Mouse (Mus musculus) midbrain, embryonic 13.5 days (tissue): ENCODE results near the gene Map3k1. TPM values are rescaled to one million over a fixed set of nuclear protein-coding genes. Genes with fewer than 3 reads are reported as not detected.
A peak's percentile ranks its signal among the peaks of the same experiment; 100 is the strongest.

Experiments used
- ATAC-seq: fragments of 200-750 bp; cut with Nextera tagmentation; 2 replicates; pipeline ENCODE4 v1.8.0; 2017; ENCODE audit warnings: mild to moderate bottlenecking, moderate TSS enrichment, moderate library complexity
- H3K27ac ChIP-seq: fragments of 300-500 bp; sonication (generic); 2 replicates; pipeline ENCODE4 v1.5.1; 2015; ENCODE audit warnings: inconsistent platforms, mild to moderate bottlenecking, moderate library complexity
- H3K27me3 ChIP-seq: fragments of 300-500 bp; sonication (generic); 2 replicates; pipeline ENCODE4 v1.6.1; 2015; ENCODE audit warnings: mild to moderate bottlenecking, inconsistent platforms
- H3K36me3 ChIP-seq: fragments of 300-500 bp; sonication (generic); 2 replicates; pipeline ENCODE4 v1.6.1; 2015; ENCODE audit warnings: mild to moderate bottlenecking, inconsistent platforms
- H3K4me1 ChIP-seq: fragments of 300-500 bp; sonication (generic); replicated peaks from 2 replicates; pipeline ENCODE4 v1.6.1; 2015; ENCODE audit warnings: inconsistent platforms
- H3K4me2 ChIP-seq: fragments of 300-500 bp; sonication (generic); replicated peaks from 2 replicates; pipeline ENCODE4 v1.6.1; 2015; ENCODE audit warnings: moderate library complexity, mild to moderate bottlenecking, inconsistent platforms
- H3K4me3 ChIP-seq: fragments of 300-500 bp; sonication (generic); replicated peaks from 2 replicates; pipeline ENCODE4 v1.5.1; 2015; ENCODE audit warnings: mild to moderate bottlenecking, inconsistent platforms
- H3K9ac ChIP-seq: fragments of 300-500 bp; sonication (generic); replicated peaks from 2 replicates; pipeline ENCODE4 v1.6.1; 2015; ENCODE audit warnings: mild to moderate bottlenecking, inconsistent platforms
- H3K9me3 ChIP-seq: fragments of 300-500 bp; sonication (generic); 2 replicates; pipeline ENCODE4 v1.6.1; 2016; ENCODE audit warnings: mild to moderate bottlenecking, inconsistent platforms
- WGBS: fragments of 180-500 bp; shearing (Covaris S2); methylation state at CpG from one replicate; pipeline ENCODE4 v1.1.7; 2015; 5-methylcytosine and 5-hydroxymethylcytosine counted together
- polyA plus RNA-seq: library from polyadenylated mRNA; unstranded; fragments of >200 nt; fragmentation: Nextera tagmentation; extraction: Ambion mirVana; gene quantifications from 2 replicates; pipeline ENCODE4 v1.2.1, GENCODE M21; 2015

Gene Map3k1
- polyA plus RNA-seq, 1 experiment from 2014 or later = 12.0 TPM

- no peak for ATAC-seq
- Histone ChIP-seq H3K27me3 (no peaks in the 10 kb centered on the region), H3K27ac (no peak overlapping the region), H3K36me3 (no peaks in the 10 kb centered on the region), H3K4me3 (no peak overlapping the region), H3K4me2 (no peak overlapping the region), H3K9me3 (no peaks in the 10 kb centered on the region), H3K4me1 (no peaks in the 10 kb centered on the region), H3K9ac (no peak overlapping the region)
- 75% methylated on average over 4 of the region's 4 CpGs for WGBS
These were observed 15.4 kb upstream of the Map3k1 start for GRCm38 (mm10) chr13:111824178-111824577.

- Histone ChIP-seq H3K4me2 (no peak overlapping the region), H3K4me3 (no peak overlapping the region), H3K36me3 (no peaks in the 10 kb centered on the region), H3K27ac (no peak overlapping the region), H3K9me3 (no peaks in the 10 kb centered on the region), H3K27me3 (no peaks in the 10 kb centered on the region), H3K9ac (no peak overlapping the region), H3K4me1 (no peaks in the 10 kb centered on the region)
- 90% methylated on average over 7 of the region's 7 CpGs for WGBS
- ATAC-seq = no peak
These were observed 13.1 kb upstream of the Map3k1 start for GRCm38 (mm10) chr13:111821727-111822375.

GRCm38 (mm10) chr13:111819618-111820385 is 11.0 kb upstream of the Map3k1 start:
- Histone ChIP-seq H3K9me3 (no peaks in the 10 kb centered on the region), H3K9ac (no peak overlapping the region), H3K27ac (no peak overlapping the region), H3K4me2 (no peak overlapping the region), H3K4me3 (no peak overlapping the region), H3K27me3 (no peaks in the 10 kb centered on the region), H3K36me3 (no peaks in the 10 kb centered on the region), H3K4me1 (no peaks in the 10 kb centered on the region)
- ATAC-seq = no peak
- WGBS = 63% methylated on average over 9 of the region's 9 CpGs

GRCm38 (mm10) chr13:111819106-111819505 is 10.3 kb upstream of the Map3k1 start:
- no peak overlapping the region for H3K27ac ChIP-seq
- no peaks in the 10 kb centered on the region for H3K36me3 ChIP-seq
- no peaks in the 10 kb centered on the region for H3K4me1 ChIP-seq
- no peak overlapping the region for H3K4me2 ChIP-seq
- no peak overlapping the region for H3K4me3 ChIP-seq
- WGBS = 91% methylated on average over 4 of the region's 4 CpGs
- no peak overlapping the region for H3K9ac ChIP-seq
- H3K27me3 ChIP-seq = no peaks in the 10 kb centered on the region
- no peaks in the 10 kb centered on the region for H3K9me3 ChIP-seq
- ATAC-seq = no peak

- H3K4me1 ChIP-seq = no peaks in the 10 kb centered on the region
- no peak overlapping the region for H3K9ac ChIP-seq
- WGBS = 90% methylated on average over 15 of the region's 15 CpGs
- H3K9me3 ChIP-seq = no peaks in the 10 kb centered on the region
- H3K27ac ChIP-seq = no peak overlapping the region
- no peak overlapping the region for H3K4me2 ChIP-seq
- no peak overlapping the region for H3K4me3 ChIP-seq
- ATAC-seq = 0 out of 2 replicates have a peak, but pooled peaks have one; percentile 45
- H3K36me3 ChIP-seq = no peaks in the 10 kb centered on the region
- H3K27me3 ChIP-seq = no peaks in the 10 kb centered on the region
These were observed 9.6 kb upstream of the Map3k1 start for GRCm38 (mm10) chr13:111818216-111818903.

GRCm38 (mm10) chr13:111817773-111818172 is 9.0 kb upstream of the Map3k1 start:
- H3K27ac ChIP-seq = no peak overlapping the region
- no peaks in the 10 kb centered on the region for H3K36me3 ChIP-seq
- no peaks in the 10 kb centered on the region for H3K27me3 ChIP-seq
- ATAC-seq = no peak
- H3K4me3 ChIP-seq = no peak overlapping the region
- H3K9me3 ChIP-seq = no peaks in the 10 kb centered on the region
- H3K9ac ChIP-seq = no peak overlapping the region
- no peak overlapping the region for H3K4me2 ChIP-seq
- no peaks in the 10 kb centered on the region for H3K4me1 ChIP-seq
- 88% methylated on average over 7 of the region's 7 CpGs for WGBS

GRCm38 (mm10) chr13:111816431-111816830 is 7.6 kb upstream of the Map3k1 start:
- Histone ChIP-seq H3K36me3 (no peaks in the 10 kb centered on the region), H3K4me2 (no peak overlapping the region), H3K27ac (no peak overlapping the region), H3K4me1 (no peaks in the 10 kb centered on the region), H3K4me3 (no peak overlapping the region), H3K27me3 (no peaks in the 10 kb centered on the region), H3K9ac (no peak overlapping the region), H3K9me3 (no peaks in the 10 kb centered on the region)
- no peak for ATAC-seq
- WGBS = 83% methylated on average over 3 of the region's 3 CpGs

GRCm38 (mm10) chr13:111815486-111815885 is 6.7 kb upstream of the Map3k1 start:
- no peak overlapping the region for H3K9ac ChIP-seq
- 94% methylated on average over 4 of the region's 4 CpGs for WGBS
- no peak for ATAC-seq

GRCm38 (mm10) chr13:111815017-111815416 is 6.2 kb upstream of the Map3k1 start:
- H3K27me3 ChIP-seq = peaks cover 10% of the 10 kb centered on the region
- H3K27ac ChIP-seq = no peak overlapping the region
- no peak for ATAC-seq
- WGBS = 97% methylated on average over 7 of the region's 7 CpGs
- no peak overlapping the region for H3K4me2 ChIP-seq
- H3K4me1 ChIP-seq = no peaks in the 10 kb centered on the region
- H3K9me3 ChIP-seq = no peaks in the 10 kb centered on the region
- H3K9ac ChIP-seq = no peak overlapping the region
- no peaks in the 10 kb centered on the region for H3K36me3 ChIP-seq
- no peak overlapping the region for H3K4me3 ChIP-seq

More at GRCm38 (mm10) chr13:111815486-111815885, 6.7 kb upstream of the Map3k1 start:
- Histone ChIP-seq H3K27ac (no peak overlapping the region), H3K4me2 (no peak overlapping the region), H3K4me1 (no peaks in the 10 kb centered on the region), H3K36me3 (no peaks in the 10 kb centered on the region), H3K9me3 (no peaks in the 10 kb centered on the region), H3K4me3 (no peak overlapping the region), H3K27me3 (peaks cover 8% of the 10 kb centered on the region)

GRCm38 (mm10) chr13:111812647-111813046 is 3.9 kb upstream of the Map3k1 start:
- Histone ChIP-seq H3K27me3 (peaks cover 10% of the 10 kb centered on the region), H3K4me3 (no peak overlapping the region), H3K36me3 (no peaks in the 10 kb centered on the region), H3K9me3 (no peaks in the 10 kb centered on the region), H3K27ac (no peak overlapping the region), H3K9ac (no peak overlapping the region), H3K4me1 (peaks cover under 1% of the 10 kb centered on the region), H3K4me2 (no peak overlapping the region)
- 95% methylated on average over 2 of the region's 2 CpGs for WGBS
- no peak for ATAC-seq

- Histone ChIP-seq H3K4me3 (no peak overlapping the region), H3K27me3 (peaks cover 10% of the 10 kb centered on the region), H3K4me2 (no peak overlapping the region), H3K9me3 (no peaks in the 10 kb centered on the region), H3K36me3 (no peaks in the 10 kb centered on the region), H3K27ac (no peak overlapping the region), H3K9ac (no peak overlapping the region), H3K4me1 (peaks cover 15% of the 10 kb centered on the region)
- WGBS = 85% methylated on average over 13 of the region's 13 CpGs
- ATAC-seq = no peak
These were observed 2.3 kb upstream of the Map3k1 start for GRCm38 (mm10) chr13:111810998-111811628.
